Comparison of ENCODE assay signal across 8 mouse cellular contexts in the genomic region with DNA sequence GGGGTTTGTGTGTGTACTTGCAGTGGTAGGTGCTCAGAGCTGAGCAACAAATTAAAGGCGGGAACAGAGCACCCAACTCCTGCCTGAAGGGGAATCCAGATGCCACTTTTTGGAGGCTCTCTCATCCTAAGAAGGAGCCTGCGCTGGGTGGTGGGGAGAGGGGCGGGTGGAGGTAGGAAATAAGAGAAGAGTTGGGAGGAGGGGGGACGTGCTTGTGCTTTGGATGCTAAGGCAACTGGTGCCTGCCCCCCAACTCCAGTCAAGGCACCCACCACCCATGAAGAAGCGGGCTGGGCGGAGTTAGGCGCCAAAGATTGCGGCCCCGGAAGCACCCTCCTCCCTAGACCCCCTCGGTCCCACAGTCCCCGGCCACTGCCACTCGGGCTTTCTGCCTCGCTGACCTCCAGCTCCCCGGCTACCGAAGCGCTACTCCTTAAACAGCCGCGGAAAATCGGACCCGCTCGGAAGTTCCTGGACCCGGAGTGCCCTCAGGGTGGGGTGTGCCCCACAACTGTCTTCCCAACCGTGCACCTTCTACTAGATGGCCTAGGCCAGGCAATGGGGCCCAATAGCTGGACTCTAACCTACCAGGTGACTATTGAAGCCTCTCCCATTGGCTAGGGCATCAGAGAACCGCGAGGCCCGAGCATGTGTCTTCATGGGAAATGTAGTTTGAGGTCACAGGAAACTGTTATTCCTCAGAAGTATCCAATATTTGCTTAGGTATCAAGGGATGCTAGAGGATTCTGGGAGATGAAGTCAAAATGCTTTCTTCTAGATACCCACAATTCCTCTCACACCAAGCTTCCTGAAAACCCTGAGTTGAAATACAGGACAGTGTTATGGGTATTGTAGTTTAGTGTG. TPM values are rescaled to one million over a fixed set of nuclear protein-coding genes. Genes with fewer than 3 reads are reported as not detected.
DNase-seq lines count a peak whose midpoint lies in the region; ATAC-seq and TF ChIP-seq lines count a peak whose summit lies in the region.

Gene Enox2, minus strand, starts transcription at position 560 of the 864 bp plus-strand sequence.

- H3K27me3 ChIP-seq in embryonic facial prominence, embryonic 15.5 days: no peaks in the 10 kb centered on the region
- H3K27me3 ChIP-seq in limb, embryonic 14.5 days (ENCODE audit: control insufficient read depth, insufficient read depth, low read length): no peaks in the 10 kb centered on the region
- H3K27me3 ChIP-seq in midbrain, postnatal 0 days (ENCODE audit: insufficient read depth, low read length): no peaks in the 10 kb centered on the region

- peak; percentile 76 for TF ChIP-seq POLR2A in bone marrow, adult 2 months (IDR thresholded peaks at IDR 0.05; ENCODE audit: borderline replicate concordance, control insufficient read depth, low read depth, low read length)
- peak; percentile 87; the same call in 1 of the 2 replicates for TF ChIP-seq POLR2A in limb, embryonic 14.5 days (IDR thresholded peaks at IDR 0.05; ENCODE audit: borderline replicate concordance, extremely low read depth, insufficient read depth, insufficient read length)

- TF ChIP-seq CTCF in bone marrow, adult 2 months (IDR thresholded peaks at IDR 0.05; ENCODE audit: control insufficient read depth, insufficient read depth, low read length): no peak
- no peak for TF ChIP-seq CTCF in midbrain, postnatal 0 days (IDR thresholded peaks at IDR 0.05)

- H3K4me1 ChIP-seq in bone marrow, adult 2 months (ENCODE audit: control insufficient read depth, insufficient read depth, low read length): no peaks in the 10 kb centered on the region
- no peaks in the 10 kb centered on the region for H3K4me1 ChIP-seq in embryonic facial prominence, embryonic 15.5 days
- no peaks in the 10 kb centered on the region for H3K4me1 ChIP-seq in limb, embryonic 14.5 days (ENCODE audit: control insufficient read depth, insufficient read depth, low read length)
- no peaks in the 10 kb centered on the region for H3K4me1 ChIP-seq in midbrain, postnatal 0 days (ENCODE audit: insufficient read depth, low read length)

- H3K36me3 ChIP-seq in embryonic facial prominence, embryonic 15.5 days: no peaks in the 10 kb centered on the region
- H3K36me3 ChIP-seq in limb, embryonic 14.5 days (ENCODE audit: control insufficient read depth, insufficient read depth, low read length): no peaks in the 10 kb centered on the region
- no peaks in the 10 kb centered on the region for H3K36me3 ChIP-seq in midbrain, postnatal 0 days (ENCODE audit: insufficient read depth, low read length)

- ATAC-seq in embryonic facial prominence, embryonic 15.5 days (ENCODE audit: insufficient number of reproducible peaks, low FRiP score, low TSS enrichment, low read depth): peak; percentile 100
- ATAC-seq in limb, embryonic 14.5 days (ENCODE audit: low FRiP score, low read depth): peak; percentile 100
- ATAC-seq in midbrain, postnatal 0 days (ENCODE audit: low FRiP score): peak; percentile 100

- peak within 1 kb of the TSS; percentile 71 for H3K4me3 ChIP-seq in bone marrow, adult 2 months (replicated peaks; ENCODE audit: control insufficient read depth, low read depth, low read length)
- H3K4me3 ChIP-seq in embryonic facial prominence, embryonic 15.5 days (replicated peaks): peak within 1 kb of the TSS; percentile 59
- peak within 1 kb of the TSS; percentile 51 for H3K4me3 ChIP-seq in limb, embryonic 14.5 days (replicated peaks; ENCODE audit: low read length)
- H3K4me3 ChIP-seq in midbrain, postnatal 0 days (ENCODE audit: low read depth, low read length): peak within 1 kb of the TSS; percentile 46

- H3K9ac ChIP-seq in embryonic facial prominence, embryonic 15.5 days: peak within 1 kb of the TSS; percentile 51
- peak within 1 kb of the TSS; percentile 64 for H3K9ac ChIP-seq in limb, embryonic 14.5 days (ENCODE audit: low read depth, low read length, severe bottlenecking)
- H3K9ac ChIP-seq in midbrain, postnatal 0 days (replicated peaks; ENCODE audit: low read length, poor library complexity, severe bottlenecking): peak within 1 kb of the TSS; percentile 63

- H3K27ac ChIP-seq in bone marrow, adult 2 months (ENCODE audit: control insufficient read depth, insufficient read depth, low read depth, low read length, poor library complexity): peak within 1 kb of the TSS; percentile 33; the same call in 1 of the 2 replicates
- peak within 1 kb of the TSS; percentile 73 for H3K27ac ChIP-seq in embryonic facial prominence, embryonic 15.5 days (replicated peaks)
- peak within 1 kb of the TSS; percentile 67 for H3K27ac ChIP-seq in limb, embryonic 14.5 days (replicated peaks; ENCODE audit: low read depth, low read length)
- H3K27ac ChIP-seq in midbrain, postnatal 0 days (ENCODE audit: low read depth, low read length): peak within 1 kb of the TSS; percentile 77

- H3K9me3 ChIP-seq in embryonic facial prominence, embryonic 15.5 days (replicated peaks): no peaks in the 10 kb centered on the region
- no peaks in the 10 kb centered on the region for H3K9me3 ChIP-seq in limb, embryonic 14.5 days (ENCODE audit: control insufficient read depth, low read length)
- no peaks in the 10 kb centered on the region for H3K9me3 ChIP-seq in midbrain, postnatal 0 days (ENCODE audit: low read length)

- WGBS in bone marrow, adult 2 months: 17% methylated on average over 25 of the region's 26 CpGs
- WGBS in embryonic facial prominence, embryonic 15.5 days: 17% methylated on average over 22 of the region's 26 CpGs
- WGBS in limb, embryonic 14.5 days: 24% methylated on average over 19 of the region's 26 CpGs
- 19% methylated on average over 24 of the region's 26 CpGs for WGBS in midbrain, postnatal 0 days

- H3K4me2 ChIP-seq in embryonic facial prominence, embryonic 15.5 days (replicated peaks): peak within 1 kb of the TSS; percentile 45
- H3K4me2 ChIP-seq in limb, embryonic 14.5 days (replicated peaks; ENCODE audit: low read depth, low read length, severe bottlenecking): peak within 1 kb of the TSS; percentile 46
- peak within 1 kb of the TSS; percentile 49 for H3K4me2 ChIP-seq in midbrain, postnatal 0 days (ENCODE audit: low read depth, low read length, poor library complexity, severe bottlenecking)

- DNase-seq in 3T3-L1 (ENCODE audit: low read depth, low spot score): peak; percentile 97
- DNase-seq in heart, adult 8-10 months (ENCODE audit: low spot score): peak; percentile 91
- peak; percentile 94 for DNase-seq in kidney, adult 9 months
- DNase-seq in limb, embryonic 14.5 days (ENCODE audit: low spot score): peak; percentile 93
- peak; percentile 96 for DNase-seq in midbrain, postnatal 0 days (ENCODE audit: low spot score)
- DNase-seq in spleen, postnatal 14 days (ENCODE audit: low spot score in 2 of 2): peak; percentile 18 to 51

RNA-seq across cellular contexts. Expression of gene Enox2, which starts in this region (rescaled TPM):
- polyA plus RNA-seq in bone marrow, adult 2 months (2011; ENCODE audit: insufficient read depth, insufficient read length, low replicate concordance, missing spikeins): 4.3 and 7.5 TPM in 2 replicates
- 6.3 and 6.6 TPM in 2 replicates for polyA plus RNA-seq in embryonic facial prominence, embryonic 15.5 days (2015; fragmentation: Nextera tagmentation; extraction: Ambion mirVana)
- 1 to 10 TPM; 6.5 to 7.8 (median 7.3) TPM for total RNA-seq in heart, adult 8-10 months (2022)
- 4.3 and 6.3 TPM in 2 replicates for polyA plus RNA-seq in limb, embryonic 14.5 days (2012; rRNA removed)
- 7.3 and 7.8 TPM in 2 replicates for polyA plus RNA-seq in limb, embryonic 14.5 days (2014; fragmentation: Nextera tagmentation; extraction: Ambion mirVana)
- 5.3 and 7.1 TPM in 2 replicates for total RNA-seq in midbrain, postnatal 0 days (2014; rRNA removed)
- polyA plus RNA-seq in midbrain, postnatal 0 days (2015; fragmentation: Nextera tagmentation; extraction: Ambion mirVana): 5.8 and 6.8 TPM in 2 replicates

Comparison
In these comparisons a context has a peak if more than half of its experiments do, and no peak if none do; other contexts are left out.
1. Peak in every context shown above with its lines: DNase-seq, ATAC-seq, H3K4me3 ChIP-seq and H3K27ac ChIP-seq.
2. DNase-seq: peak in every context shown above with its lines; median percentile 97 in 3T3-L1; 96 in midbrain, postnatal 0 days; 94 in kidney, adult 9 months; 93 in limb, embryonic 14.5 days; 91 in heart, adult 8-10 months; 34 in spleen, postnatal 14 days.